Mouse (Mus musculus) layer of hippocampus, adult 11-12 months (tissue): Measurements from ENCODE around the gene Ecel1.

Source experiments
- DNase-seq: peaks from one replicate; pipeline ENCODE4 v3.0.0; 2022; ENCODE audit warnings: low spot score

Gene Ecel1

DNA sequence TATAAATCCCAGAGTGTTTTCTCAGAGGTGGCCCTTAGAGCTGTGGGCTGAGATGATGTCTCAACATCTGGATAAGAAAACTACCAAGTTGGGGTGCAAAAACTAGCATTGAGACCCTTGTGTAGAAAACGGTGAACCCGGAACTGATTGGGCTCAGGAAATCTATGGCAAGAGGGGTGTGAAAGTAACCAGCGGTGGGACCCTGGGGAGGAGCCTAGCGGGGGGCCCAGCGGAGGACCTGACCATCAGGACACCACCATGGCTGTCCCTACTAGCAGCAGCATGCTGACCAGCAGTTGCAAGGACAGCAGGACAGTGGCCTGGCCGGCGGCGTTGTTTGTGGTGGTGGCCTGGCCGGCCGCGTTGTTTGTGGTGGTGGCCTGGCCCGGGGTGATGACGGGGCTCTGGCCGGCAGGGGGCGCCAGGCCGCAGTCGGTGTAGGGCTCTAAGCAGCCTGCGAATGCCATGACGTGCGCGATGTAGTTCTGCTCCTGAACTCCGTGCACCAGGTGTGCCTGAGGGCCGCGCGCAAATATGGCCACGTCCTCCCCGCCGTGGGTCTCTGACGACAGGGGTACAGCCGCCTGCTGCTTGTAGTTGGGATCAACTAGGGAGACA, 57.9 kb downstream of the Ecel1 start:
- DNase-seq = peak; percentile 51
